Mouse (Mus musculus): ENCODE measurements around the gene Psmc4. TPM values are rescaled to one million over a fixed set of nuclear protein-coding genes. Genes with fewer than 3 reads are reported as not detected.

The Psmc4 gene
- polyA plus RNA-seq, 1 experiment: 60.4 TPM

DNA sequence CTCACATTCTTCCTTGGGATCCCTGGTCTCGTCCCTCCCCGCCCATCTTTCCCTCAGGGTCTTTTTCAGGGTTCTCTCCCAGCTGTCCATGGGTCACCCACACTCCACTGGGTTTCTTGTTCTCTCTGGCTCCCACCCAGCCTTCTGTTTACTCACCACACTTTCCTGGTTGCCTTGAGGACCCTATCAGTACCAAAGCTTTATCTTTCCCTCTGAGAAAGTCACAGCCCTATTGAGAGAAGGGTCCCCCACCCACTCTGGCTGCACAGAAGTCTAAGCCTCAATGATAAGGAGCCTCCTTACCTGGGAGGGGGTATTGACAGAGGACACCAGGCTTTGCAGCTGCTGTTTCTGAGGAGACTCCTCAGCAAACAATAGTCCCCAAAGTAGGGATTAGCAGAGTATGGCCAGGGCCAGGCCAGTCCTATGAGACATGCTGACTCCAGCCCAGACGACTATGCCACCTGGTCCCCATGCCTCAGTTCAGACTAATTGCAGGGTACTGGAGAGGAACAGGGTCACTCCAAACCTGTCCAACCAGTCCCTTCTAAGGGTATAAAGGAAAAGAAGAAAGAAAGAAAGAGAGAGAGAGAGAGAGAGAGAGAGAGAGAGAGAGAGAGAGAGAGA lies 19.8 kb upstream of the Psmc4 start:
- H3K4me3 ChIP-seq (ENCODE audit: extremely low read depth, insufficient read depth, insufficient read length): no peak overlapping the region
- no peaks in the 10 kb centered on the region for H3K4me1 ChIP-seq (ENCODE audit: control insufficient read depth, insufficient read depth, insufficient read length)
- TF ChIP-seq CTCF (IDR thresholded peaks at IDR 0.05; ENCODE audit: extremely low read depth, insufficient read depth, insufficient read length, insufficient replicate concordance): no peak
- TF ChIP-seq POLR2A (IDR thresholded peaks at IDR 0.05; ENCODE audit: low read depth, low read length): no peak
- H3K27me3 ChIP-seq (ENCODE audit: control insufficient read depth, insufficient read depth, low read length): no peaks in the 10 kb centered on the region
- no peaks in the 10 kb centered on the region for H3K36me3 ChIP-seq (ENCODE audit: control insufficient read depth, insufficient read depth, low read length)
- DNase-seq (ENCODE audit: low read depth in 1 of 2, low spot score in 2 of 2): no peak
- no peak overlapping the region for H3K27ac ChIP-seq (ENCODE audit: insufficient read depth, low read length)
- WGBS: 64% methylated on average over 3 of the region's 3 CpGs

DNA sequence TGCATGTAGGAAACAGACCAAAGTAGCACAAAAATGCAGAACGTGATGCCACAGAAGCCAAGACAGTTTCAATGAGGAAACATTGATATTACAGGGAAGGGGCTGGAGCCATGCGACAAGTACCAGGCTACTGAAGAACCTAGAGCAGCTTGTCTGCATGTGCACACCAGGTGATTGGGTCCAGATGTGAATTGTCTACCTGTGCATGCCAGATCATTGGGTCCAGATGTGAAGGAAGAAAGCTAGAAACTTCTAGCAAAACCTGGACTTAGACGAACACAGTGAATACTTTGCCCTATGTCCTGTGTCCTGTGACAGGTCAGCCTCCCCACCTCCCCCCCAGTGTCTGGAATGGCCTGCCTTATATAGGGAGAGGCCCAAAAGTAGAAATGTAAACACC lies 18.8 kb upstream of the Psmc4 start:
- 71% methylated on average over 3 of the region's 3 CpGs for WGBS
- no peak for TF ChIP-seq POLR2A (IDR thresholded peaks at IDR 0.05; ENCODE audit: low read depth, low read length)
- TF ChIP-seq CTCF (IDR thresholded peaks at IDR 0.05; ENCODE audit: extremely low read depth, insufficient read depth, insufficient read length, insufficient replicate concordance): no peak
- no peaks in the 10 kb centered on the region for H3K27me3 ChIP-seq (ENCODE audit: control insufficient read depth, insufficient read depth, low read length)
- H3K4me1 ChIP-seq (ENCODE audit: control insufficient read depth, insufficient read depth, insufficient read length): no peaks in the 10 kb centered on the region
- H3K4me3 ChIP-seq (ENCODE audit: extremely low read depth, insufficient read depth, insufficient read length): no peak overlapping the region
- DNase-seq (ENCODE audit: low read depth in 1 of 2, low spot score in 2 of 2): no peak
- H3K27ac ChIP-seq (ENCODE audit: insufficient read depth, low read length): no peak overlapping the region
- H3K36me3 ChIP-seq (ENCODE audit: control insufficient read depth, insufficient read depth, low read length): no peaks in the 10 kb centered on the region

DNA sequence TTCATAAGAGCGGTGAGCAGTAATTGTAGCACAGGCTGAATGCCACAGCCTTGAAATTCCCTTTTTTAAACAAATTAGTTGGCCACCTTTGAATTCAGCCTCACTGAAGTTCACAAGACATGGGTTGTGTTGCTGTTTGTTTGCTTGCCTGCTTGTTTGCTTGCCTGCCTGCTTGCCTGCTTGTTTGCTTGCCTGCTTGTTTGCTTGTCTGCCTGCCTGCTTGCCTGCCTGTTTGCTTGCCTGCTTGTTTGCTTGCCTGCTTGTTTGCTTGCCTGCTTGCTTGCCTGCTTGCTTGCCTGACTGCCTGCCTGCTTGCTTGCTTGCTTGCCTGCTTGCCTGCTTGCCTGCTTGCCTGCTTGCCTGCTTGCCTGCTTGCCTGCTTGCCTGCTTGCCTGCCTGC lies 10.1 kb upstream of the Psmc4 start:
- no peaks in the 10 kb centered on the region for H3K4me1 ChIP-seq (ENCODE audit: control insufficient read depth, insufficient read depth, insufficient read length)
- H3K27me3 ChIP-seq (ENCODE audit: control insufficient read depth, insufficient read depth, low read length): no peaks in the 10 kb centered on the region
- no peak overlapping the region for H3K4me3 ChIP-seq (ENCODE audit: extremely low read depth, insufficient read depth, insufficient read length)
- 95% methylated on average over 1 of the region's 1 CpGs for WGBS
- TF ChIP-seq POLR2A (IDR thresholded peaks at IDR 0.05; ENCODE audit: low read depth, low read length) (no peak), CTCF (IDR thresholded peaks at IDR 0.05; ENCODE audit: extremely low read depth, insufficient read depth, insufficient read length, insufficient replicate concordance) (no peak)
- no peaks in the 10 kb centered on the region for H3K36me3 ChIP-seq (ENCODE audit: control insufficient read depth, insufficient read depth, low read length)
- DNase-seq (ENCODE audit: low read depth in 1 of 2, low spot score in 2 of 2): no peak
- no peak overlapping the region for H3K27ac ChIP-seq (ENCODE audit: insufficient read depth, low read length)

DNA sequence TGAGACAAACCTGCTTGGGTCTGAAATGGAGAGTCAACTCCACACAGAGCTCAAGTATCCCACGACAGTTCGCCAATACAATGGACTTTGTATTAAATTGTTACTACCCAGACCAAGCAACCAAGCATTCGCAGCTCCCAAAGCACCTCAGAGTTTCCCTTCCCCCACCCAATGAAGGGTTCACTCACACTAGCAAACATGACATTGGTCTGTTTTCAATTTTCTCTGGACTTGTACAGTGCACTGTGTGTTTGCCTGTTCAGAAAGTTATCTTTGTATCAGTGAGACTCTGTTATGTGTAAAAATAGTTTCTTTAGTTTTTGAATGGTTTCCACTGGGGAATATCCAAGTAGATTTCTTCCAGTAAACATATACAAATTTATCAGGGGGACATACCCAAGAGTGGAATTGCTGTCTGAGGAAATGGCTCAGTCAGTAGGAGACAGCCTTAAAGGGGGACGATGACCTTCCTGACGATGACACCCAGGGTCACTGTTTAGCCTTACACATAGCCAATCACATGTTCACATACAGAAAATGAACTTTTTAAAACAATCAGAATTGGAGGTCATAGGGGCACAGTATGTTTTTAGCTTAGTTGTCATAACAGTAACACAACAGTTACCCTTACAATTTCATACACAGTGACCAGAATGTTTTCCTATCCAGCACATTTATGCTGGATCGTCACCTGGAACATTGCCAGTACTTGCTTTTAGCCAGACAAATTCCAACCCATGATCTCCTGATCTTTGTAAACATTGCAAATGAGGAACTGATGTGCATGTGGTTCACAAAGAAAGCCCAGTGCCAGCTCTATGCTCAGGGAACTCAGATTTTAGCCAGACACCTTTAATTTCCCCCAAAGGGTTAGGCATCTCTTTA lies 3.4 kb upstream of the Psmc4 start:
- Histone ChIP-seq H3K4me1 (ENCODE audit: control insufficient read depth, insufficient read depth, insufficient read length) (no peaks in the 10 kb centered on the region; the same call in 1 of the 2 replicates), H3K27me3 (ENCODE audit: control insufficient read depth, insufficient read depth, low read length) (no peaks in the 10 kb centered on the region), H3K27ac (ENCODE audit: insufficient read depth, low read length) (no peak overlapping the region), H3K4me3 (ENCODE audit: extremely low read depth, insufficient read depth, insufficient read length) (no peak overlapping the region), H3K36me3 (ENCODE audit: control insufficient read depth, insufficient read depth, low read length) (no peaks in the 10 kb centered on the region)
- no peak for DNase-seq (ENCODE audit: low read depth in 1 of 2, low spot score in 2 of 2)
- TF ChIP-seq POLR2A (IDR thresholded peaks at IDR 0.05; ENCODE audit: low read depth, low read length) (no peak), CTCF (IDR thresholded peaks at IDR 0.05; ENCODE audit: extremely low read depth, insufficient read depth, insufficient read length, insufficient replicate concordance) (no peak)
- 83% methylated on average over 6 of the region's 6 CpGs for WGBS

DNA sequence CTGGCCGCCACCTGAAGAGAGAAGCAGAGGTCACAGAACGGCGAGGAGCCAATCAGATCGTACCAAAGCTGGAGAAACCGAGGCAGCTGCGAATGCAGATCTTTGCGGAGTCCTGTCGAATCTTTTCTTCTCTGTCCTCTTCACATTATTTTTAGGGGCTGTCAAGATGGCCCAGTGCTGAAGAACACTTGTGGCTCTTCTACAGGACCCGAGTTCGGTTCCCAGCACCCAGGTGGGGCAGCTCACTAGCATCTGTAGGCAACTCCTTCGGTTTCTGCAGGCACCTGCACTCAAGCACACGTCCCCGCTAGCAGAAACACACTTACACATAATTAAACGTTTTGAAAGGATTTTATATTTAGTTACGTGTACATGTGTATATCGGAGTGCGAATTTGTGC lies 683 bp upstream of the Psmc4 start:
- Histone ChIP-seq H3K4me1 (ENCODE audit: control insufficient read depth, insufficient read depth, insufficient read length) (no peaks in the 10 kb centered on the region; the same call in 1 of the 2 replicates), H3K27ac (ENCODE audit: insufficient read depth, low read length) (no peak overlapping the region), H3K36me3 (ENCODE audit: control insufficient read depth, insufficient read depth, low read length) (peaks cover 18% of the 10 kb centered on the region), H3K27me3 (ENCODE audit: control insufficient read depth, insufficient read depth, low read length) (no peaks in the 10 kb centered on the region), H3K4me3 (ENCODE audit: extremely low read depth, insufficient read depth, insufficient read length) (no peak overlapping the region)
- no peak for TF ChIP-seq POLR2A (IDR thresholded peaks at IDR 0.05; ENCODE audit: low read depth, low read length)
- TF ChIP-seq CTCF (IDR thresholded peaks at IDR 0.05; ENCODE audit: extremely low read depth, insufficient read depth, insufficient read length, insufficient replicate concordance): no peak
- 59% methylated on average over 17 of the region's 17 CpGs for WGBS
- DNase-seq (ENCODE audit: low read depth in 1 of 2, low spot score in 2 of 2): no peak

- Histone ChIP-seq H3K27me3 (ENCODE audit: control insufficient read depth, insufficient read depth, low read length) (no peaks in the 10 kb centered on the region), H3K4me3 (ENCODE audit: extremely low read depth, insufficient read depth, insufficient read length) (no peak overlapping the region), H3K36me3 (ENCODE audit: control insufficient read depth, insufficient read depth, low read length) (peaks cover 49% of the 10 kb centered on the region), H3K27ac (ENCODE audit: insufficient read depth, low read length) (no peak overlapping the region), H3K4me1 (ENCODE audit: control insufficient read depth, insufficient read depth, insufficient read length) (no peaks in the 10 kb centered on the region; the same call in 1 of the 2 replicates)
- 87% methylated on average over 4 of the region's 4 CpGs for WGBS
- TF ChIP-seq CTCF (IDR thresholded peaks at IDR 0.05; ENCODE audit: extremely low read depth, insufficient read depth, insufficient read length, insufficient replicate concordance) (no peak), POLR2A (IDR thresholded peaks at IDR 0.05; ENCODE audit: low read depth, low read length) (no peak)
- no peak for DNase-seq (ENCODE audit: low read depth in 1 of 2, low spot score in 2 of 2)
These were observed 5.4 kb downstream of the Psmc4 start for GRCm38 (mm10) chr7:28044524-28044923.
